Mouse (Mus musculus): Measurements from ENCODE around the gene Abhd8. TPM values are rescaled to one million over a fixed set of nuclear protein-coding genes. Genes with fewer than 3 reads are reported as not detected.
A peak's percentile ranks its signal among the peaks of the same experiment; 100 is the strongest.

Abhd8 gene
- polyA plus RNA-seq, 1 experiment from 2014 or later = 63.4 TPM

- WGBS = 5% methylated on average over 56 of the region's 58 CpGs
- peak within 1 kb of the TSS; percentile 89 for H3K4me3 ChIP-seq (ENCODE audit: low read depth, low read length)
- peaks cover 12% of the 10 kb centered on the region for H3K4me1 ChIP-seq (ENCODE audit: control insufficient read depth, insufficient read depth, low read length)
- peak within 1 kb of the TSS; percentile 66 for H3K4me2 ChIP-seq (ENCODE audit: low read depth)
- H3K27me3 ChIP-seq (ENCODE audit: control insufficient read depth, insufficient read depth, low read length) = no peaks in the 10 kb centered on the region
- H3K36me3 ChIP-seq (ENCODE audit: control insufficient read depth, insufficient read depth, low read length) = peaks cover 2% of the 10 kb centered on the region; the same call in 1 of the 2 replicates
- peak; percentile 89 for DNase-seq (ENCODE audit: low spot score)
- no peaks in the 10 kb centered on the region for H3K9me3 ChIP-seq (ENCODE audit: control insufficient read depth, low read length)
- ATAC-seq (ENCODE audit: insufficient read depth, low FRiP score, low TSS enrichment) = peak; percentile 67
- peak within 1 kb of the TSS; percentile 96 for H3K9ac ChIP-seq (ENCODE audit: low read length)
- H3K27ac ChIP-seq (ENCODE audit: low read depth, low read length) = peak within 1 kb of the TSS; percentile 82
Observed at GRCm38 (mm10) chr8:71485142-71486135, 22.0 kb upstream of the Abhd8 start, which contains the start of gene Ano8. Ano8 (minus strand) TSS chr8:71485963.

- Histone ChIP-seq H3K4me2 (ENCODE audit: low read depth) (peak overlapping the region; percentile 66), H3K36me3 (ENCODE audit: control insufficient read depth, insufficient read depth, low read length) (no peaks in the 10 kb centered on the region; the same call in 1 of the 2 replicates), H3K9ac (ENCODE audit: low read length) (peak overlapping the region; percentile 96; the same call in 1 of the 2 replicates), H3K4me1 (ENCODE audit: control insufficient read depth, insufficient read depth, low read length) (peaks cover 12% of the 10 kb centered on the region), H3K27ac (ENCODE audit: low read depth, low read length) (no peak overlapping the region), H3K4me3 (ENCODE audit: low read depth, low read length) (peak overlapping the region; percentile 89), H3K9me3 (ENCODE audit: control insufficient read depth, low read length) (no peaks in the 10 kb centered on the region), H3K27me3 (ENCODE audit: control insufficient read depth, insufficient read depth, low read length) (no peaks in the 10 kb centered on the region)
- 94% methylated on average over 19 of the region's 19 CpGs for WGBS
- ATAC-seq (ENCODE audit: insufficient read depth, low FRiP score, low TSS enrichment) (no peak), DNase-seq (ENCODE audit: low spot score) (no peak)
Observed at GRCm38 (mm10) chr8:71484736-71485135, 21.3 kb upstream of the Abhd8 start.

GRCm38 (mm10) chr8:71483932-71484331, 20.5 kb upstream of the Abhd8 start:
- H3K4me2 ChIP-seq (ENCODE audit: low read depth) = no peak overlapping the region
- WGBS = 44% methylated on average over 8 of the region's 8 CpGs
- H3K27ac ChIP-seq (ENCODE audit: low read depth, low read length) = no peak overlapping the region
- H3K9ac ChIP-seq (ENCODE audit: low read length) = no peak overlapping the region
- H3K9me3 ChIP-seq (ENCODE audit: control insufficient read depth, low read length) = no peaks in the 10 kb centered on the region
- peaks cover 4% of the 10 kb centered on the region for H3K4me1 ChIP-seq (ENCODE audit: control insufficient read depth, insufficient read depth, low read length)
- no peak for DNase-seq (ENCODE audit: low spot score)
- no peak overlapping the region for H3K4me3 ChIP-seq (ENCODE audit: low read depth, low read length)
- H3K27me3 ChIP-seq (ENCODE audit: control insufficient read depth, insufficient read depth, low read length) = no peaks in the 10 kb centered on the region
- no peak for ATAC-seq (ENCODE audit: insufficient read depth, low FRiP score, low TSS enrichment)
- H3K36me3 ChIP-seq (ENCODE audit: control insufficient read depth, insufficient read depth, low read length) = peaks cover 2% of the 10 kb centered on the region

- ATAC-seq (ENCODE audit: insufficient read depth, low FRiP score, low TSS enrichment) = no peak
- WGBS = 89% methylated on average over 11 of the region's 11 CpGs
- H3K4me1 ChIP-seq (ENCODE audit: control insufficient read depth, insufficient read depth, low read length) = peaks cover 9% of the 10 kb centered on the region; the same call in 1 of the 2 replicates
- peaks cover 8% of the 10 kb centered on the region for H3K36me3 ChIP-seq (ENCODE audit: control insufficient read depth, insufficient read depth, low read length)
- no peak overlapping the region for H3K27ac ChIP-seq (ENCODE audit: low read depth, low read length)
- no peaks in the 10 kb centered on the region for H3K27me3 ChIP-seq (ENCODE audit: control insufficient read depth, insufficient read depth, low read length)
- no peak overlapping the region for H3K9ac ChIP-seq (ENCODE audit: low read length)
- H3K9me3 ChIP-seq (ENCODE audit: control insufficient read depth, low read length) = no peaks in the 10 kb centered on the region
- DNase-seq (ENCODE audit: low spot score) = no peak
- no peak overlapping the region for H3K4me2 ChIP-seq (ENCODE audit: low read depth)
- no peak overlapping the region for H3K4me3 ChIP-seq (ENCODE audit: low read depth, low read length)
Observed at GRCm38 (mm10) chr8:71478943-71479342, 15.5 kb upstream of the Abhd8 start.

- Histone ChIP-seq H3K27me3 (ENCODE audit: control insufficient read depth, insufficient read depth, low read length) (no peaks in the 10 kb centered on the region), H3K27ac (ENCODE audit: low read depth, low read length) (peak overlapping the region; percentile 82; the same call in 1 of the 2 replicates), H3K4me2 (ENCODE audit: low read depth) (peak overlapping the region; percentile 89), H3K36me3 (ENCODE audit: control insufficient read depth, insufficient read depth, low read length) (peaks cover 10% of the 10 kb centered on the region), H3K9me3 (ENCODE audit: control insufficient read depth, low read length) (no peaks in the 10 kb centered on the region), H3K9ac (ENCODE audit: low read length) (no peak overlapping the region), H3K4me1 (ENCODE audit: control insufficient read depth, insufficient read depth, low read length) (peaks cover 9% of the 10 kb centered on the region; the same call in 1 of the 2 replicates), H3K4me3 (ENCODE audit: low read depth, low read length) (peak overlapping the region; percentile 50)
- WGBS = 43% methylated on average over 14 of the region's 14 CpGs
- ATAC-seq (ENCODE audit: insufficient read depth, low FRiP score, low TSS enrichment) (0 out of 2 replicates have a peak, but pooled peaks have one; percentile 3), DNase-seq (ENCODE audit: low spot score) (peak; percentile 47)
Observed at GRCm38 (mm10) chr8:71477196-71477845, 13.9 kb upstream of the Abhd8 start.

- under 1% methylated on average over 71 of the region's 121 CpGs for WGBS
- ATAC-seq (ENCODE audit: insufficient read depth, low FRiP score, low TSS enrichment) = peak; percentile 56
- peak; percentile 85 for DNase-seq (ENCODE audit: low spot score)
- Histone ChIP-seq H3K27me3 (ENCODE audit: control insufficient read depth, insufficient read depth, low read length) (no peaks in the 10 kb centered on the region), H3K4me2 (ENCODE audit: low read depth) (peak overlapping the region; percentile 89), H3K9me3 (ENCODE audit: control insufficient read depth, low read length) (no peaks in the 10 kb centered on the region), H3K27ac (ENCODE audit: low read depth, low read length) (peak overlapping the region; percentile 82), H3K4me1 (ENCODE audit: control insufficient read depth, insufficient read depth, low read length) (peaks cover 9% of the 10 kb centered on the region; the same call in 1 of the 2 replicates), H3K9ac (ENCODE audit: low read length) (peak overlapping the region; percentile 71), H3K4me3 (ENCODE audit: low read depth, low read length) (peak overlapping the region; percentile 50), H3K36me3 (ENCODE audit: control insufficient read depth, insufficient read depth, low read length) (peaks cover 13% of the 10 kb centered on the region)
Observed at GRCm38 (mm10) chr8:71476099-71476940, 12.9 kb upstream of the Abhd8 start.

- no peak for DNase-seq (ENCODE audit: low spot score)
- 0 out of 2 replicates have a peak, but pooled peaks have one; percentile 25 for ATAC-seq (ENCODE audit: insufficient read depth, low FRiP score, low TSS enrichment)
- H3K4me2 ChIP-seq (ENCODE audit: low read depth) = peak overlapping the region; percentile 89
- H3K27me3 ChIP-seq (ENCODE audit: control insufficient read depth, insufficient read depth, low read length) = no peaks in the 10 kb centered on the region
- 27% methylated on average over 4 of the region's 4 CpGs for WGBS
- H3K9ac ChIP-seq (ENCODE audit: low read length) = peak overlapping the region; percentile 71
- peak overlapping the region; percentile 82; the same call in 1 of the 2 replicates for H3K27ac ChIP-seq (ENCODE audit: low read depth, low read length)
- H3K36me3 ChIP-seq (ENCODE audit: control insufficient read depth, insufficient read depth, low read length) = peaks cover 13% of the 10 kb centered on the region
- H3K4me1 ChIP-seq (ENCODE audit: control insufficient read depth, insufficient read depth, low read length) = peaks cover 9% of the 10 kb centered on the region; the same call in 1 of the 2 replicates
- no peaks in the 10 kb centered on the region for H3K9me3 ChIP-seq (ENCODE audit: control insufficient read depth, low read length)
- peak overlapping the region; percentile 50 for H3K4me3 ChIP-seq (ENCODE audit: low read depth, low read length)
Observed at GRCm38 (mm10) chr8:71475702-71476075, 12.2 kb upstream of the Abhd8 start.
